Mouse (Mus musculus) layer of hippocampus, adult 9-11 months (tissue): ENCODE results near the gene Kifc3.

Experiments
- DNase-seq: peaks from one replicate; pipeline ENCODE4 v3.0.0; 2022

Gene Kifc3

DNA sequence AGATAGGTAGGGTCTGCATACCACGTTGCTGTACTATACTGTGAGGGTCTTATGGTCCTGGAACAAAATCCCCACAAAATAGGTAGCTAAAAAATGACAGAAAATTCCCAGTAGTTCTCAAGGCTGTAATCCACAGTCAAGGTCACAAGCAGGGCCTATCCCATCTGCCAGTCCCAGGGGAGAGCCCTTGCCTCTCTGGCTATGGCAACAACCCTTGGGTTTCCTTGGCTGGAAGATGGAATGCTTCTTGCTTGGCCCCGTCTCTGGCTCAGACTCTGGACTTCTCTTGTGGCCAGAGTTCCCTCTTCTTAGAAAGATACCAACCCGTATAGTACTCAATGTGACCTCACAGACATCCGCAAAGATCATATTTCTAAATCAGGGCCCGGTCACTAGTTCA is 47.3 kb downstream of the Kifc3 start:
- DNase-seq: no peak

DNA sequence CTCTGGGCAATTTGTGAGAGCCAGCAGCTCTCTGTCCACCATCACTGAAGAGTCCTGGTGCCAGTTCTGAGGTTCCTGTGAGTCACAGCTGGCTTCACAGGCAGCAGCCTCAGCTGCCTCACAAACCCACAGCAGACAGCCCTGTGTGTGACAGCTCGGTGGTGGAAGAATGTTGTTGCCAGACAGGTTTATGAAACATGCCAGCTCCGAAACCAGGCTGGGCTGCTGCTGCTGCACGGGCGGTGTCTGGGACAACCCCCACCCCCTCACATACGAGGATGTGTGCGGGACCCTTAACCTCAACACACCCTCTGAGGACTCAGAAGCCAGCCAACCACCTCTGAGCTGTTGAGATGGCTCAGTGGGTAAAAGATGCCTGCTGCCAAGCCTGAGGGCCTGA is 48.0 kb downstream of the Kifc3 start:
- no peak for DNase-seq

DNA sequence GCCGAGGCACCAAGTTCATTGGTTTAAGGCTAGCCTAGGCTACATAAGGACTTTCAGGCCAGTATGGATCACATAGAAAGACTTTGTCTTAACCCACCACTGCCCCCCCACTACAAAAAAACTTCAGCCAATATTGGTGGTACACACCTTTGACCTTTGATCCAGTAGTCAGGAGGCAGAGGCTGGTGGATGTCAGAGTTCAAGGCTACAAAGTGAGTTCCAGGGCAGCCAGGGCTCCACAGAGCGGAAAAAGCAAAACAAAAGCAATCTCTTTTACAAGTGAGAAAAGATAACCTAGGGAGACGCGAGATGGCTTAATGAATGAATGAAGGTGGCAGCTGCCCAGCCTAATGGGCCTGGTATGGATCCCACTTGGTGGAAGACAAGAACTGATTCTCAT is 48.6 kb downstream of the Kifc3 start:
- no peak for DNase-seq

DNA sequence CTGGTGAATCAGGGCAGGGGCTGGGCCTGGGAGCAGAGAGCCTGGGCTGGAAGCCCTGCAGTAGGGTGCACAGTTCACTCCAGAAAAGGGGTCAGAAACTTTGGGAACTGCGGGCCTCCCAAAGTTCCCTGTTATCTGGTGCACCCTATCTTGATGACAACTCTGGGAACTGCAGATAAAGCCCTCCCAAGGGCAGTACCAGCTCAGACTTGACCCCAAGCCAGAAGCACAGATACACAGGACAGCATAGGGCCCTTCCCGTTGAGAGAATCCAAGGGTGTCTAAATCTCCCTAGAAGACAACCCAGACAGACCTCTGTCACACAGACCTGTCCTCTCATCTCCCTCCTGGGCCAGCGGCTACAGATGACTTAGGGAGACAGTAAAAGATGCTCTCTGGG is 52.0 kb downstream of the Kifc3 start:
- DNase-seq: no peak

DNA sequence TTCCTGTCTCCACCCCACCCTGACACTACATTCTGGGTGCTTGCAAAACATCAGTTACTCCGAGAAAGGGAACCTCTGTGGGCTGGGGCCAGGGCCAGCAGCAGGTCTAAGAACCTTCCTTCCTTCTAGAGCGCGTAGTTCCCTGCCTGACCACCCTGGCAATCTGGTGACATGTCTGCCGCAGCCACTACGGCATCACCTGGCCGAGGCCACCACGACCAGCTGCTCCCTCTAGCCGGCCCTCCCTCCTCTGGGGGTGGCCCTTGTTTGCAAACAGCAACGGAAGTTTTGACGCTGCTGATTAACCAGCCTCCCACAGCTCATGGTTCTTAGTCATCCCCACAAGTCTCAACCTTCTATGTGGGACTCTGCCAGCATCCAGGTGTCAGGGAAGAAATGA is 53.2 kb downstream of the Kifc3 start:
- no peak for DNase-seq

DNA sequence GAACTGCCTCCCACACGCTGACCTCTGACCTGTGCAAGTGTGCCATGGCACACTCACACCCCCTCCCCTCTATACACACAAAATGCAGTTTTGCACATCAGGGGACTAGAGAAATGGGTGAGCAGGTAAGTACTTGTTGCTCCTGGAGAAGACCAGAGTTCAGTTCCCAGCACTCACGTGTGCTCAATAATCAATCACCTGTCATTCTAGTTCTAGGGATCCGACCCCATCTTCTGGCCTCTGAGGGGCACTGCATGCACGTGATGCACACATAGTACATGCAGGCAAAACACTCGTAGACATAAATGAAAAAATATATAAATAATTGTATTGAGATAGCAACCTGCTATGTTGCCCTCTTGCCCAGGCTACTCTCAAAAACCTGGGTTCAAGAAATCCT is 55.8 kb downstream of the Kifc3 start:
- no peak for DNase-seq

DNA sequence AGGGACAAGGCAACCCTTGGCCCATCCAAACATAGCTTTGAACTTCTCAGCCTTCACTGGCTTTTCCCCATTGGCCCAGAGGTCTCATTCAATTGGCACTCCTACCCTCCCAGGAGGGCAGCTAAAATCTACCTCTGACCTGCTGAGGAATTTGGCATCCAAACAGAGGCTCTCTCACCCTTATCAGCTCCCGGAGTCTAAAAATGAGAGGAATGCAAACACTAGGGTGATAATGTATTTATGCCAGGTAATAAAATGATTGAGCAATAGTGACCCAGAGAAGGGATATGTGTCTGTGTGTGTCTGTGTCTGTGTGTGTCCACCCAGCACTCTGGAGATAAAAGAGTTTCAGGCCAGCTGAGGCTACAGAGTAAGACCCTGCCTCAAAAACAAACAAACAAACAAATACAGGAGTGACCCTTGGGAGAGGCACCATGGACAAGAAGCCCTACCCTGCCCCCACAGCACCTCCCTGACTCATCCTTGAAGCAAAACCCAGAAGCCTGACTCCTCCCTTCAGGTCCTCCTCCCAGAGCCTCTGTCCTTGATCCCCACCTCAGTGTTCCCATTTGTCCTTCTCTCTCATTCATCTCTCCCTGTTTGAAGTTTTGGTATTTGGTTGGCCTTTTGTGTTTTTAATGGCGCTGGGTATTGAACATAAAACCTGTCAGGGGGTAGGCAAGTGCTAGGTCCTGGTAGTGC is 56.4 kb downstream of the Kifc3 start:
- no peak for DNase-seq

DNA sequence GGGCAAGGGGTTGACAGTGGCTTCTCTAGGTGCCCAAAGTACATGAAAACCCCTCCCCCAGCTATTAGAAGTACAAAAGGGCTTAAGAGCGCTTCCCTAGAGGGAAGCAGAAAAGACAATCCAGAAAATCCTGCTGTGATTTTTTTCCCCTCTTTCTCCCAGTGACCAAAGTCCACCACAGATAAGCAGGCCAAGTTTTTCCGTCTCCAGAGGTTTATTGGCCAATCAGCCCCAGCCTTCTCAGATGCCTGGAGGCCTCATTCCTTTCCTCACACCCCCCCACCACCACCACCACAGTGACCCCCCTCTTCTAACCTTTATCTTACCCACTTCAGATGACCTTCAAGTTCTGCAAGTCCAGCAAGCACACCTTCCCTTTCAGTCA is 58.0 kb downstream of the Kifc3 start:
- DNase-seq: no peak

DNA sequence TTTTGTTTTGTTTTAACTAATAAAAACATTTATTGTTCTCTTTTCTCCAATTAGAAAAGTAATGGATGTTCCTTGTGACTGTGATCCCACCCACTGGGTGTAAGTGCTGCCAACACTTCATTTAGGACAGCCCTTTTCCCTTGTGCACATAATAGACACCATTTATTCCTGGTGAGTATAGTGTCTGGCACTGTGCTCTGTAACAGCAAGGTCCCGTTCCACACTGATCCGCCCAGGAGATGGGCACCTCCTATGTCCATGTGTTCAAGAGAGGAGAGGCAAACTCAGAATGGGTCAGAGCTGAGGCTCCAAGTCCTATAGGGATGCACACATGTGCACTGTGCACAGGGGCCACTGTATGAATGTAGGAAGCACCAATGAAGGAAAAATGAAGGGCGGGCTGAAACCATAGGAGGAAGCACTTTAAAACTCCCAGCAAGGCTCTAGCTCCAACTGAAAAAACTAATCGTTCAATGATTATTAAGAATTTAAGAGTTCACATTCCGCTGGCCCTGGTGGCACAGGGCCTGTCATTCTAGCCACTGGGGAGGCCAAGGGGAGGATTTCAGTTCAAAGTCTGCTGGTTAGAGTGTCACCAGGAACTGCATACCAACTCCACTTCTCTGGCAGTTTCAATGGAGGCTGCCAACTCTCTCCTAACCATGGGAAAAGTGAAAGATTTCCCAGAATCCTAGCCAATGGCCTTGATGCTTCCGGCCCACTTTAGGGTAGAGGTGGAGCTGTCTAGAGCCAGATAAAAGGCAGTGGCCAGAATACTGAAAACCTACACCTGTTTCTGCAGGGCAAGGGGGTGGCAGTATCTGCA is 58.6 kb downstream of the Kifc3 start:
- peak; percentile 54 for DNase-seq

DNA sequence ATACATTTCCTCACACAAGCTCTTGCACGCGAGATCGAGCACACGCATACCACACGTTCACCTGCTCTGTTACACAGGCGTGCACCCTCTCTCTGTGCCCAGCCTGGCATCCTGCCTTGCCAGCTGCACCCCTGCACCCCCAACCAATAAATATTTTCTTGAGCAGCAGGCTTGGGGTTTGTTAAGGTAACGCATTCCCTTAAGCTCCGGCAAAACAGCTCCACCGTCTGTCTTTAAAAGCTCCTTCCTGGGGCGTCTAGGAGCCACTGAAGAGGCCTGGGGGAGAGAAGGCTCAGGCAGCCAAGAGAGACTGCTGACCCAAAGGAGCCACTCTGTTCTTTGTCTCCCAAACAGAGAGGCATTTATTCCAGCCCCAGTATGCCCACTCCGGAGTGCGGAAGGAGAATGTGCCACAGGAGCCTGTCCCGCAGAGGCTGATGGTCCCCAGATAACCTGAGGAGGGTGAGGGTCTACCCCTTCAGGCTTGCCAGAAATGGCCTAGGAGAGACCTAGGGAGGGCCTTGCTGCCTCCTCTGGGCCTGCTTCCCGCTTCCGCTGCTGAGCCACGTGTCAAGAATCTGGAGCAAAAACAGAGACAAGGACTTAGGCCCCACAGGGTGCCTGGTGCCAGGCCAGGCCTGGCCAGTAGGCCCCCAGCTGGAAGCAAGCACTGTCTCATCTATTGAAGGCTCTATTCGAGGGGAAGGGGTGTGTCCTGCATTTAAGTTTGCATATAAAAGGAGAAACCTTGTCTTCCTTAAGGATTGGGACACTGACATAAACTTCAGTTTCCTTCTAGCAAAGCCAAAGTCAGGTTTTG is 59.4 kb downstream of the Kifc3 start:
- DNase-seq: peak; percentile 67

DNA sequence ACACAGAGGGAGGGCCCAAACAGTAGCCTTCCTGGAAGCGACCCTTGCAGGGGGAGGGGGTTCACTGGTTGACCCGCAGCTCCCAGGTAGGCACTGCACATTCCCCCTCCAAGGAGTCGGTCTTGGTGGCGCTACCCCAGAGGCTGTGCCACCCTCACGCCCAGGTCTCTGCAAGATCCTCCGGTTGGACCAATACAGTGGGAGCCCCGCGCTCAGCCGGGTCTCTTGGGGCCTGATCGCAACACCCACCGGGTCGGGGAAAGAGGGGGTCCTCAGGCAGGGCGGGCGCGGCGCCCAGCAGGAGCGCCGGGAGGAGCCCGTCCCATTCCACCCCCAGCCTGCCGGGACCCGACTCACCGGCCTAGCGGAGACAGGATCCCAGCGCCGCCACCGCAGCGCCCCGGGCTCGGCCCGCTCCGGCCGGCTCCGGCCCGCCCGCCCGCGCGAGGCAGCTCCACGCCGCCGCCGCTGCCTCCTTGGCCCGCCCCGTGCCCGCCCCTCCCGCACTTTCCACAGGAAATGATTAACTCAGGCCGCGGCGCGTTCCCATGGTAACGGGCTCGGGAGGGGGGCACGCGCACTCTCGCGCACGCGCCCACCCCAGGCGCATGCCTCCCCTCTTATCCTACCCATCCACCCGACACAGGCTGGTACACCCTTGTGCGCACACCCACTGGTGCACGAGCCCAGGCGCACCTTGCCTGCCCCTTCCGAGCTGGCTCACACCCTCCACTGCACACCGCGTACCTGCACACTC is 60.4 kb downstream of the Kifc3 start:
- DNase-seq: peak; percentile 94

DNA sequence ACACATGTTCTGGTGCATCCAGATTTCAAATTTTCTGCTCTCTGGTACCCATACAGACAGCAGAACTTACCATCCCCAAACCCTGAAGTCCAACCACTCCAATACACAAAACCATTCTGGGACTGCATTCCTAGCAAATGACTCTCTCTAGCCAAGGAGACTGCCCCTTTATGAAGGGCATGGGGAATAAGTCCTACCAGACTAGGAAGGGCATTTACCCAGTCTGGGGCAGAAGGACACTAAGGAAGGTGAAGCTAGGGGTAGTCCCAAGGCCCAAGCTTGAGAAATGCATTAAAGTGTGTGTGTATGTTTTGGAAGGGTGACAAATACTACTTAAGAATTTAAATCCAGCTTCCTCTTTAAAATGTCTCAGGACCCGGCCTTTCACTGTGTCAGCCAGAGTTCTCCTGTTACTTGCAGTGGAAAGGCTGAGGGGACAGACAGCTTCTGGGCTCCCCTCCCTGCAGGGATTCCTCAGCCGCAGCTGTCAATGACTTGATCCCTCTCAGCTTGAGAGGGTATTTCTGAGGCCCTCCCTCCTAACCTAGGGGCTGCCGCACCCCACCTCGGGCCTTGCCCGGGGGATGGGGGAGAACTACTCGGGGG is 61.0 kb downstream of the Kifc3 start:
- DNase-seq: no peak

DNA sequence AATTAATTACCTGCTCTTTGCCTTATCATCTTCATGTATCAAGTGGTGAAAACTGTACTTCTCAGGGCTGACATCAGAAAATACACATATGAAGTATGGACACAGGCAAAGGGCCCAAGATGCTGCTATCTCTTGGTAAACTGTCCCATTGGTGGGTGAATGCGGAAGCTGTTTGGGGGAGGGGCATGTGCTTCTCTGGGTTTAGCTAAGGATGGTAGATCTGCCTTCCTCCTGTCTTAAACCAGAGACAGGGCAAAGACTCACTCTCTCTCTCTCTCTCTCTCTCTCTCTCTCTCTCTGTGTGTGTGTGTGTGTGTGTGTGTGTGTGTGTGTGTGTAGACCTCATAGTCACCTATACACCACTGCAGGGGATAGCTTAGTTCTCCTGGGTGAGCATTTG is 61.6 kb downstream of the Kifc3 start:
- no peak for DNase-seq

DNA sequence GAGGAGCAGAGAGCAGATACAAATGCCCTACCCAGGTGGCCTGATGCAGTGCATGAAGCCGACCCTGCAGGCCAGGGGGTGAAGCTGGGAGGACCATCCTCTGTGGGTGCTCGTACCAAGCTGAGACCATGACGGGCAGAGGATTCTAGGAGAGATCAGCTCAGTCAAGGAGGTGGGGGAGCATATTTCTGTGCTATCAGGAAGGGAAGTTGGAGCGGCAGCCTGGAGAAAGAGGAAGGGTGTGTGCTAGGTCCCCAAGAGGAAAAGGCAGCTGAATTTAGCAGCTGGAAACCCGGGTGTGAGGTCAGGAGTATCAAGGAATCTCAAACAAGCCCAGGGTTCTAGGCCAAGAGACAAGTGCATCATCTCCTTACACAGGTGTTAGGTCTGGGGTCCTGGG is 62.1 kb downstream of the Kifc3 start:
- DNase-seq: no peak

DNA sequence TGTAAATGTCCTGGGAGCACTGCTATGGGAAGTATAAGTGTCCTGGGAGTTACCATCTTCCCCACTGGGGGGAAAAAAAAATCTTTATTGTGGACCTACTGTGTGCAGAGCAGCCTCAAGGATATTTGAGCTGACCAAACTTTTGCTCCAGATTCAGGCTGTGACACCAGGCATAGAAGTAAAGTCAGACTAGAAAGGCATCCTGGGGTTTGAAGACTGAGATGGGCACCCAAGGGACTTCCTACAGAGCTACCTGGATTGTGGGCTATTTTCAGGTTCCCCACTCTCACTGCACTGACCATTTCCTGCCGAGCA is 63.6 kb downstream of the Kifc3 start:
- no peak for DNase-seq

DNA sequence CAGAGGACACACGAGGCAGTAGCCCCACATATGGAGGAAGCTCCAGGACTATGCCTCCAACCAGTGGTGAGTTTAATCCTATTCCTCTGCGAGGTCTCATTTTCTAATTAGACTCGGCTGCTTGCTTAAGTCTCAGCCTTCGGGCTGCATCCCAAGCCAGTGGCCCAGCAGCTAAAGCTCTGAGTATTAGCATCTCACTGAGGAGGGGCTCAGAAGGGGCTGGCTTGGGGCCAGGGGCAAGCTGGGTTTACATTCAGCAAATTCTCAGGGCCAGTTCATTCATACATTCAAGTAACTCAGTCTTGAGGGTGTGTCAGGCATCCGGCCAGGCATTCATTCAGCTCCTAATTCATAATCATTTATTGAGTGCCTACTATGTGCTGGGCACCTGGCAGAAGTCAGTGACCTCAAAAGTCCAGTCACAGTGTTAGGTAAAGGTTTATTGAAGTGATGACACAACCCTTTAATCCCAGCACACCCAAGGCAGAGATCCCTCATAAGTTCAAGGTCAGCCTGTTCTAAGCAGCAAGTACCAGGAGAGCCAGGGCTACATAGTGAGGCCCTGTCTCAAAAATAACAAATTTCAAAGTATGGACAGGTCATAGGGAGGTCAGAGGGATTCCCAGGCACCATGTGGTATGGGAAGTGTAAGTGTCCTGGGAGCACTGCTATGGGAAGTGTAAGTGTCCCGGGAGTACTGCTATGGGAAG is 64.1 kb downstream of the Kifc3 start:
- DNase-seq: no peak

DNA sequence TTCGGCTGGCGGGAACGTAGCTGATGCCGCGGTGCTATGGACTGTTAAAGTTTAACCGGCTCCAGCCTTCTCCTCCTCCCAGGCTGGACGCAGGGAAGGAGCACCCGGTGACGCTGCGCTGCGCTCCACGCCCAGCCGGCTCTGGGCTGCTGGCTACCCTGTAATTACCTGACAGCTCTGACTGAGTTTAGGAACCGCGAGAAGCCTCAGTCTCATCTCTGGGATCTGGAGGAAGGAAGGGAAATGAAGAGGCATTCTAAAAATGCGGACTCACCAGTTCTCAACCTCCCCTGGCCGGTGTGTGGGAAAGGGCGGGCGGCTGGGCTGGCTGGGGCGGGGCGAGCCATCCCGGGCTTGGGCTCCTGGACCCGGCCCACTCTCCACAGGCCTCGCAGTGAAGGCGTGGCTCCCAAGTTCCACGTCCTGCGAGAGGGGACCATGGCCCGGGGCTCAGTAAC is 64.9 kb downstream of the Kifc3 start:
- no peak for DNase-seq

DNA sequence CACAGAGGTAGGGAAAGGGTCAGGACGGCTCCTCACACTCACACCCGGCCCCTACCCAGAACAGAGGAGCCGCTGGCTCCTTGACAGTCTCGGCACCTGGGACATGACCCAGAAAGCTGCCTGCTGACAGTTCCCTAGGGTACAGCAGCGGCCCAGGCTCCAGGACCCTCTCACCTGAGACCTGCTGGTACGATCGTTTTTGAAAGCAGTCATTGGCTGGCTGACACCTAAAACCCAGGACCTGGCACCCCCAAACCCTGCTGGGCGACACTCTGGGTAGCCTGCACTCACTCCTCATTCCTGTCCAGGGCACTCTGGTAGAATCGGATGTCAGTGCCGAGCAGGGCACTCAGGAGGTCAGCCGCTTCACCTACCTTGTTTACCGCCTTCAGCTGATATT is 65.4 kb downstream of the Kifc3 start:
- DNase-seq: no peak

DNA sequence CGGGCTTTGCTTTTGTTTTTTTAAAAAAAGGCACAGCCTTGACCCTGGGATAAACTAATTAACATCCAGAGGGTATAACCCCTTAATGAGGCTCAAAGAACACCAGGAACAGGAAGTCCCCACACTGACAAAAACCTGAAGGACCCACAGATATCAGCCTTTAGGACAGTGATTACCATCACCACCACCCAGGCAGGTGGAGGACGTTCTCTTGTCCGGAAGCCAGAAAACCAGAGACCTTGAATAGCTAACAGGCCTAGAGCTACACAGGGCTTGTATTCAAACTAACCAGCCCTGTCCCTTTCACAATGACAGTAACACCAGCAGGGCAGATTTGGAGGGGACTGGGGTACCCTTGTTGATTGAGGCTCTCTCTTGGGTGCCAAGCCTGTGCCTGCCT is 66.4 kb downstream of the Kifc3 start:
- DNase-seq: no peak

DNA sequence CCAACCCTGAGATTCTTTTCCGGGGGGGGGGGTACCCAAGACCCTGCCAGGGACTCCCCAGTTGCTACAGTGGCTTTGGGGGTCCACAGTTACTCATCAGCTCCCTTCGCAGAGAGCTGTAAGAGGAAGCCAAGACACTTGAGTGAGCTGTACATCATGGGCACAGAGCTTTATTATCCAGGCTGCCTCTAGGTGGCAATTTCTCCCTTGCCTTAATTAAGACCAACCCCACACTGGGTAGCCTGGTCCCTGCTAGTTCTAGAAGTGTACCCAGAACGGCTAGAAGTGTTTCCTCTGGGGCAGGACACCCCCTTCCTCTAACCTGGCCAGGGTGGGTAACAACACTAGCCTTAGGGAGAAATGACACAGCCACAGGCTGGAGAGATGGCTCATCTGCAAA is 67.4 kb downstream of the Kifc3 start:
- no peak for DNase-seq

DNA sequence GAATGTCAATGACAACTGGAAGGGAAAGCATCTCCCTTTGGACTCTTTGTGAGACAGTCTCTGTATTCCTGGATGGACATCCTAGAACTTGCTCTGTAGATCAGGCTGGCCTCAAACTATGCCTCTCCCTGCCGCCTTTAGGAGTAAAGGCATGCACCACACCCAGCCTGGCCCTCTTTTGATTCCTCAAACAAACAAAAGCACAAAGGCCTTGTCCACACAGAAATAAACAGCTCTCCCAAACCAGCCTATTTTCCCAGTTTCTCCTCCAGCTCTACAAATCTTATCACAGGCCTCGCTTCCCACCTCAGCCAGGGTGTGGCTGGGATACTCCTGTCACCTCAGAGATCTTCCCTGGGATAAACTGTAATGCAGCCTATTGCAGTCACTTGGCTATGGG is 68.4 kb downstream of the Kifc3 start:
- no peak for DNase-seq

DNA sequence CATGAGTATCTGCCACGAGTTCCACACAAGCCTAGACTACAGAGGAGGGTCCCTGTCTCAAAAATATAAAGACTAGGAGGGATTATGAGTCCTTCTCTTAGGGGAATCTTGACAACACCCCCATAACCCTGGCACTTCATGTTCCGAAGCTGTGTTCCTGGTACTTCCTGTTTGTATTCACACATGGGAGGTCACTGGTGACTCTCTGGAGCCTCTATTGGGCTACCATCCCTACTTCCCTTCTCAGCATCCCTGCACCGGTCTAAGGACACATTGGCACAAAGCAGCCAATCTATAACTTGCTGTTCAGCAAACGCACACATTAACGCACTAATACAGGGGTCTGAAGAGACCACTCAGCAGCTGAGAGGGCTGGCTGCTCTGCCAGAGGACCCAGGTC is 70.6 kb downstream of the Kifc3 start:
- no peak for DNase-seq
